Mouse (Mus musculus): ENCODE data around the gene Hand2. TPM values are rescaled to one million over a fixed set of nuclear protein-coding genes. Genes with fewer than 3 reads are reported as not detected.
A peak's percentile ranks its signal among the peaks of the same experiment; 100 is the strongest.

Gene Hand2
- total RNA-seq, 2 experiments from 2014 or later: not detected

- intact Hi-C loops (cut with DNase I): loop anchor here (5.0 kb wide), 1 partner anchor 701 kb away; no protein-coding TSS in a partner anchor
- DNase-seq (ENCODE audit: low spot score in 2 of 2): no peak
Observed at GRCm38 (mm10) chr8:57322961-57323941, 2.5 kb downstream of the Hand2 start.

GRCm38 (mm10) chr8:57324091-57324490 is 3.3 kb downstream of the Hand2 start:
- intact Hi-C loops (cut with DNase I): loop anchor here (5.0 kb wide), 1 partner anchor 702 kb away; no protein-coding TSS in a partner anchor
- no peak for DNase-seq (ENCODE audit: low spot score in 2 of 2)

DNA sequence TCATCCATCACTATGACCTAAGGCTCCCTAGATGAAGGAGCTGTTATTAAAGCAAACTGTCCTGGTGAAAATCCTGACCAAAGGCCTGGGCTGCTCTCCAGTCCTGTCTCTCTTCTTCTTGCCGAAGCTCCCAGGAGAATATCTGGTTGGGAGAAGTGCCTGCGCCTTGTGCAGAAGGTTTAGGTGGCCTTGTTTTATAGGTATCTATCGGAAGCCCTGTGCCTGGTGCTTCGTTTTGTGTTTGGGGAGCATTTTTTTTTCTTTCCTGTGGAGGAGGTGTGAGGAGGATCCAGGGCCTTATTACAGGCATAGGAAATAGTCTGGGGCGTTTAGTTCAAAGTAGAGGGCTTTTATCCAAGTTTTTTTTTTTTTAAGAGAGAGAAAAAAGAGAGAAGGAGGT is 3.9 kb downstream of the Hand2 start:
- DNase-seq (ENCODE audit: low spot score in 2 of 2): no peak
- intact Hi-C loops (cut with DNase I): loop anchor here (5.0 kb wide), 1 partner anchor 702 kb away; no protein-coding TSS in a partner anchor

- no peak for DNase-seq (ENCODE audit: low spot score in 2 of 2)
- intact Hi-C loops (cut with DNase I): no loop called here
Observed at GRCm38 (mm10) chr8:57325111-57325891, 4.5 kb downstream of the Hand2 start.

GRCm38 (mm10) chr8:57326091-57327065 is 5.6 kb downstream of the Hand2 start:
- intact Hi-C loops (cut with DNase I): no loop called here
- no peak for DNase-seq (ENCODE audit: low spot score in 2 of 2)

DNA sequence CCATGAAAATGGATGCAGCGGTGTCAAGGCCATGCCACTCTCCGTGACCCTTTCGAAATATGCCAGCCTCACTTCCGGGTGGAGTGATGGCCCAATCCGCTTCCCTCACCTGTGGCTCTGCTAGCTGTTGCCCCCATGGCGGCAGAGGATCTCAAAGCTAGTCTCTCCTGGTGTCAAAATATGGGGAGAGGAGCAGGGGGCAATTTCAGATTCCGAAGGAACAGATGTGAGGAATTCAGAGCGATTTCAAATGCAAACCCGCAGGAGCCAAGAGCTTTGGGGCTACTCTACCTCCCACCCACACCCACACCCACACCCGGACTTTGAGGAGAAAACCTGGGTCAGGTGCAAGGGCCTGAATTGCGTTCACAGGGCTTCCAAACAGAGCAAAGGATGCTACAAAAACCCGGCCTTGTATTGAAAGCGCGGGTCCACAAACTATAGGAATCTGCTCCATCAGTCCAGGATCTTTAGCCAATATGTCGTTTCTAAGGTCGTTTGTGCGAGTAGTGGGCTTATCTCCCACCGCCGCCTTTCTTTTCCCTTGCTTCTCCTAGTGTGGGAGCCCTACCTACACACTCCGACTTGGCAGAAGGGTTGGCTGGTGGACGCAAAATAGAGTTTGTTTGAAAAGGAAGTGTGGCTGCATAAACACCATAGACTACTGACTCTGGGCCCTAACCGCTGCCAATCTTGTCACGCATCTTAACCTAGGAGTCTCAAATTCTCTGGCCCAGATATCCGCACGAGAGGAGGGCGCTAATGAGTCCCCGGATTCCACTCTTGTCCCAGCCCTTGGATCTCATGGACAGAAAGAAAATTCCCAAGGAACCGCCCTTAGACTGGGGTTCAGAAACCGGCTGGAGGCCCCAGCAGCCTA is 6.7 kb downstream of the Hand2 start:
- intact Hi-C loops (cut with DNase I): no loop called here
- DNase-seq (ENCODE audit: low spot score in 2 of 2): no peak

- intact Hi-C loops (cut with DNase I): no loop called here
- DNase-seq (ENCODE audit: low spot score in 2 of 2): no peak
Observed at GRCm38 (mm10) chr8:57328161-57328920, 7.6 kb downstream of the Hand2 start.

- intact Hi-C loops (cut with DNase I): no loop called here
- no peak for DNase-seq (ENCODE audit: low spot score in 2 of 2)
Observed at GRCm38 (mm10) chr8:57328931-57329341, 8.2 kb downstream of the Hand2 start.

DNA sequence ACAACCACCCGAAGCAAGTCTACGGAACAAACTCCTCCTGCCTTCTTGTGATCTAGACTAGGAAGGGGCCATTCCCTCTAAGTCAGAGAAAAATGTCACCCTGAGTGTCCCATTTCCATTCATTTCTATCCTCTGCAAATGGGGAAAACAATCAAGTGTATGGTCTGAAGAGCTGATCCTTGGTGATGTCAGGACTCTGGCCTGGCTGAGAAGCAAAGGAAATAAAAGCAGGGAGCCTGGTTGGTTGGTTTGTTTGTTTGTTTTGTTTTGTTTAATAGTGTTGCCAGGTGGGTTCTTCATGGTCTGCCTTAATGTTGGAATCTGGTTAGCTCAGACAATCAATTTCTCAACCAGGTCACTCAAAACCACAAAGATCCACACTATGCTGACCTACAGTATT is 9.3 kb downstream of the Hand2 start:
- no peak for DNase-seq (ENCODE audit: low spot score in 2 of 2)
- intact Hi-C loops (cut with DNase I): loop anchor here (10.0 kb wide), 1 partner anchor 445 kb away; no protein-coding TSS in a partner anchor

GRCm38 (mm10) chr8:57331727-57332630 is 11.2 kb downstream of the Hand2 start:
- intact Hi-C loops (cut with DNase I): loop anchor here (10.0 kb wide), 1 partner anchor 447 kb away; no protein-coding TSS in a partner anchor
- DNase-seq (ENCODE audit: low spot score in 2 of 2): no peak

DNA sequence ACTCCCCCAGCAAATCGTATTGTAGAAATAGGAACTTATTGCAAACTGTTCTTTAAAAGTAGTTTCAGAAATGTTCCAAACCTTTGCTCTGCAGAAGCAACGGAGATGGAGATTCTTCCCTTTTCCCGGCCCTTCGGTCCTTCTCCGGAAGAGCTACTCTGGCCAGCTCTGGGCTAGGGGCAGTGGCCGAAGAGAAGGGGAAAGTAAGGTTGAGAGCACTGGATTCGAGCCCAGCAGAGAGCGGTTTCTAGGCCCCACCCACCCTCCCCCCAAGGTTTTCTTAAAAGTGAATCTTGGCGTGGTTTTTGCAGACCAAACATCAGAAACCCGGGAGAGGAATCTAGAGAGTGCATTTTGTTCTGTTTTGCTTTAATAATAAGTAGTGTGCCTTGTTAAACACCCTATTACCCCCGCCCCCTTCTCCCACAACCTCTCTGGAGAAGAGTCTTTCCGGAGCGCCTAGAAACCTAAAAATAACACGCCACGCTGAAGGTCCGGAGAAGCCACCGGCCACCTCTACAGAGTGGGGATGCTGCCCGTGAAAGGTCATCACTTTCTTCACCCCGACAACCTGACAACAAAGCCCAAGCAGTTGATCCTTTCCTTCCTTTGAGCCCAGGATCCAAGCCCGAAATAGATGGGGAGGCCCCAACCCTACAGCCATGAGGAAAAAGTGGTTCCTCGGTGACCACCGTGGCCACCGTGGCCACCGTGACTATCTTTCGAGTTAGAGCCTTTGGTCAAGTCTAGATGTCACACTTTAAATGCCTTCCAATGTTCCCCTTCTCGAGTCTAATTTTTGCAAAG is 12.1 kb downstream of the Hand2 start:
- intact Hi-C loops (cut with DNase I): loop anchor here (10.0 kb wide), 1 partner anchor 448 kb away; no protein-coding TSS in a partner anchor

DNA sequence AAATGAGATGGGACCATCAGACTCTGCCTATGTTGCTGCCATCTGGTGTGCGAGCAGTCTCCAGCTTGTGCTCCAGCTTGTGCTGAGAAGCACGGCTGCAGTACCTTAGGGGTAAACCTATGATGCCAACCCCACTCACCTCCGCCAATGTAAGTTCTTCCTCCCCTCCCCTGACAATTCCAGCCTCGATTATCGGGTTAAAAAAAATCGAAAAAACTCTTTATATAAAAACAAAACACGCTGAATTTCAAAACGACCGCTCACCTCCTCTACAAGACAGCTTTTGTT is 12.6 kb downstream of the Hand2 start:
- peak; percentile 19 to 41 for DNase-seq (ENCODE audit: low spot score in 2 of 2)
- intact Hi-C loops (cut with DNase I): loop anchor here (10.0 kb wide), 1 partner anchor 449 kb away; no protein-coding TSS in a partner anchor

More for the DNA sequence above, 12.1 kb downstream of the Hand2 start:
- DNase-seq (ENCODE audit: low spot score in 2 of 2): no peak

DNA sequence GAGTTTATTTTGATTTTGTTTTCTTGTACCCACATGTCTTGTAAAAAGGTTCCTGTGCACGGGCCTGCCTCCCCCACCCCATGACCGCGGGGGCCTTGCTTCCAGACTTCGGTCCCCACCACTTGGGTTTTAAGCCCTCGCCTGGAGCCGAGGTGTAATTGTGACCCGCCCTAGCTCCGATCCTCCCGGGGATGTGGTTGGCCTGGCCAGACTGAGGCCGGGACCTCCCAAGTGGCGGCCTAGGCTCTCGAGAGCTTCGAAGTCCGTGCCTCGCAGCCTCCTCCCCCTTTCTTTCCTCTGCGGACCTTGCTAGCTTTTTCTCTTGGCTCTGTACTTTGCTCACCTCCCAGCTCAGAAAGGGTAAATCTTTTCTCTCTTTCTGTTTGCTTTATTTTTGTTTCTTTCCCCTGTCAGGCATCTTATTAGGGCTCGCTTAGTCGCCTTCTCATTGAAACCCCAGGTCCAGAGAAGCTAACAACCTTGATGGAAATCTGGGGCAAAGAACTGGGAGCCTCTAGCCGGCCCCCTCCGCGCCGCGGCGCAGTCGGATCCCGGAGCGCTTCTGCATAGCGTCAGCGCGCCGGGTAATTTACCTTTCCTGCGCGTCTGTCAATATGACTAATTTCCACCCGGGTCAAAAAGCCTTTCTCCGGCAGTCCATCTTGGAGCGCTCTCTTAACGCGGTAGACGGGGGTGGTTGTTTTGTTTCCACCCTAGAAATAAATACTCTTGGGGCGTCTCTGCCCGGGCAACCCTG is 13.2 kb downstream of the Hand2 start:
- intact Hi-C loops (cut with DNase I): loop anchor here (10.0 kb wide), 1 partner anchor 449 kb away; no protein-coding TSS in a partner anchor
- DNase-seq (ENCODE audit: low spot score in 2 of 2): no peak

- intact Hi-C loops (cut with DNase I): loop anchor here (10.0 kb wide), 1 partner anchor 450 kb away; no protein-coding TSS in a partner anchor
- DNase-seq (ENCODE audit: low spot score in 2 of 2): no peak
Observed at GRCm38 (mm10) chr8:57334714-57335113, 13.9 kb downstream of the Hand2 start.
